Mouse (Mus musculus) layer of hippocampus, postnatal 10 days (tissue): ENCODE data around the gene Lhcgr. TPM values are rescaled to one million over a fixed set of nuclear protein-coding genes. Genes with fewer than 3 reads are reported as not detected.
"Not testable (repeated sequence)": the region's sequence is repeated elsewhere in the genome, so short reads cannot be mapped to it uniquely, and the experiment has no call there.

Source experiments
- DNase-seq, 2 experiments: peaks; one replicate each; pipeline ENCODE4 v3.0.0; 2021; ENCODE audit warnings: low spot score in 2 of 2
- long read RNA-seq: library from polyadenylated mRNA; stranded (forward); transcript quantifications from one replicate; pipeline ENCODE4 v2.0.0, GENCODE M21; 2023
- total RNA-seq, 2 experiments: library from RNA; stranded (reverse); gene quantifications; 2 replicates each; pipeline ENCODE4 v1.2.3; 2021

The Lhcgr gene
- total RNA-seq = under 1 TPM; 0.45 to 0.46 TPM
- long read RNA-seq = 0 reads

DNA sequence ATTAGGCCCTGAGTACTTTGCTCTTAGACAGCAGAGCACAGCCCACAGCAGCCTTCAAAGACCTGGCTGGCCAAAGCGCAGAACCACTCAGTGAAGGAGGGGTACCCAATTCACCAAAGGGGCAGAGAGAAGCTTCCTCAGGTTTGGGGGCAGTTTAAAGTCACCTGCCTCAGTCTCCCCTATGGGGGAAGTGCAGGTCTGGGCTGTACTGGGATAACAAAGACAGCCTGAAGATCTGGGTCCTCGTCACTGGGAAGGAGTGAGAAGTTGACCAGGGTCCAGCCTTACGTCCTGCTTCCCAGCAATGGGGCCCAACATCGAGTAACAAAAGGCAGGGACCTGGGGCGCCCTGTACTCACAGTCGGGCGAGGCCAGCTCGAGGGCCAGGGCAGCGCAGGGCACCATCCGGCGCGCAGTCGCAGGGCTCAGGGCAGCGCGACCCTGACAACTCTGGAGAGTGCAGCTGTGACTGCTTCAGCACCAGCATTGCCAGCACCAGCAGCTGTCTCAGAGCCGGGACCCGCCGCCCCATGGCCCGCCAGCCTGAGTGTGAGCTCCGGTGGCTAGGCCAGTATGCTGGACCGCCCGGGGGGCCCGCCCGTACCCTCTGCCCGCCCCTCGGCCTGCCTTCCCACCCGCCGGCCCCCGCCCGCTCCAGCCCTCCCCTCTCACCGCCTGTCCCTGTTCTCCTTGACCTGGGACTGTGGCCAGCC is at the start of gene Lhcgr:
TSS of gene Lhcgr (minus strand) at position 551 of the 713 bp plus-strand sequence.
- DNase-seq = no peak

DNA sequence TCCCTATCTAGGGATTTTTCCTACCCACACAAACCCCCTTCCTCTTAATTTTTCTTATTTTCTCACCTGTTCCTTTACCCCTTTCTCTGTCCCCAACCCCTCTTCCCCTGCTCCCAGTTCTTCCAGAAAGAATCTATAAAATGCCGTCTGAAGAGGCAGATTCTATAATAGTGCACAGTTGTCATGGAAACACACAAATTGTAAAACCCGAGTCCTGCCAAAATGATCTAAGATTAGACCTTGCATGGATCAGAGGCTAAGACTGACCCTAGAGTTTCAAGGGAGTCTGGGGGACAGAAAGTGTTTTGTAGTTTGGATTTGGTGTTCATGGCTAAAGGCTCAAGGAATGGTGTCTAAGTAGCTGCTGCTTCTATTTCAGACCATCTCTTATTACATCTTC is 25.8 kb upstream of the Lhcgr start:
- DNase-seq = no peak

- DNase-seq = not testable (repeated sequence)
Measured at GRCm38 (mm10) chr17:88812943-88813342, 21.2 kb upstream of the Lhcgr start.

GRCm38 (mm10) chr17:88810807-88811206 is 19.0 kb upstream of the Lhcgr start:
- no peak for DNase-seq

- DNase-seq = no peak
Measured at GRCm38 (mm10) chr17:88806421-88806820, 14.6 kb upstream of the Lhcgr start.

GRCm38 (mm10) chr17:88803441-88803840 is 11.7 kb upstream of the Lhcgr start:
- DNase-seq = no peak

- DNase-seq = no peak
Measured at GRCm38 (mm10) chr17:88790680-88791079, 1.1 kb downstream of the Lhcgr start.

DNA sequence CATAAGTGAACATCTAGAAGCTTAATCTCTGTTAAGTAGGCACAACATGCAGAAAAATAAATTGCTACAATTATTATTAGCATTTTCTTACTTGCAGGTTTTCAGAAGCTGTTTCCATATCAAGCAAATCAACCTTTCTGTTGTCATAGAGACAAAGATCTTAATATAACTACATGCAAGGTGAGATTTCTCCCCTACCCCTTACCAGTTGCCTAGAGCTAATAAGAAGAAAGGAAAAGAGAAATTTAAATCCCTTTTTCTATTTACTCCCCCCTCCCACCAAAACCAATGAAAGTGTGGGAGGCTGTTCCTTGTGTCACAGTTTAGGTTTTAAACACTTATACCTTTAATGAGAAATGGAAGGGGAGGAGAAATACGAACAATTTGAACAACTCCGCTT is 3.4 kb downstream of the Lhcgr start:
- DNase-seq = no peak

GRCm38 (mm10) chr17:88786881-88787280 is 4.9 kb downstream of the Lhcgr start:
- no peak for DNase-seq

GRCm38 (mm10) chr17:88786385-88786784 is 5.4 kb downstream of the Lhcgr start:
- no peak for DNase-seq

- DNase-seq = no peak
Measured at GRCm38 (mm10) chr17:88779148-88779547, 12.6 kb downstream of the Lhcgr start.

- peak; percentile 35 to 53 for DNase-seq
Measured at GRCm38 (mm10) chr17:88774103-88774526, 17.7 kb downstream of the Lhcgr start.

DNA sequence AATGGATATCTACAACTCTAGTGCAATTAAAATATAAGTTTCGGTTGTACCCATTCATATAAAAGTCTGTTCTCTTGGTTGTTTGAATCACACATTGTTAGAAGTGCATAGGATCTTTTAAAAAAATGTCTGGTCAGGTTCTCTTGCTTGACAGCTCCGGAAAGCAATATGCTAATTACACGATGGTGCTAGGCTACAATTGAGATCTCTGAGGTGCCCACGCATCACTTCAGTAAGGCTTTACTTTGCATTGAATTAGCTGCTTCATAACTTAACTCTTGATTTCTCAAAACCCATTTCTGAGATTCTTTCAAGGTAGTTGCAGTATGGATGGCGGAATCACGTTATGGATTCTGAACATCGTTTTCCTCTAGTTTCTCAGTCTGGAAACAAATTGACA is 21.7 kb downstream of the Lhcgr start:
- DNase-seq = no peak

- DNase-seq = no peak
Measured at GRCm38 (mm10) chr17:88769283-88769859, 22.4 kb downstream of the Lhcgr start.

DNA sequence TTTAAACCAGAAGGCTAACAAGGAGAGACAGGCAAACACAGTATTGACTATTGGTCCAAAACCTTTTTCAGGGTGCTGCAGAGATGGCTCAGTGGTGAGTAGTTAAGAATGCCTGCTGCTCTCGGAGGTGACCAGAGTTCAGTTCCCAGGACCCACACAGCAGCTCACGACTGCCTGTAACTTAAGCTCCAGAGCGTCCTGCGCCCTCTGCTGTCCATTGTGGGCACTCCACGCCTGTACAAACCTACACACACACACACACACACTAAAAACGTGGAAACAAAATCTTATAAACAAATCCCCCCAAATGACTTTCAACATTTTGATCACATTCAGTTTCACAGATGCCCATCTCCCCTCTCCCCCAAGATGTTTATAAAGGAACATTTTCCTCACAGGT is 24.9 kb downstream of the Lhcgr start:
- DNase-seq = no peak

DNA sequence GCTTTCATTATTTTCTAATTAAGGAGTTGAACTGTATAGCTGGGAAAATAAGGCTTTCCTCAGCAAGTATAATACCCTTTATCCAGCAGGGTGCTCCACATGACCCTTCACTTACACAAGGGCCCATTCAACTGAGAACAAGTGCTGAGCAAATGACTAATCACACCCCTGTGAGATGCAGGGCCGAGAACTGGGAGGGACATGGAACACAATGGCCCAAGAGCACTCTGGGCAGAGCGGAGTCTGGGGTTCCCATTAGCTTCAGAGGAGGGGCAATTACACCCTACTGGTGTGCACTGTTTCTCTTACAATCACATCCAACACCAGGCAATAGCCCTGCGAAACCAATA is 27.7 kb downstream of the Lhcgr start:
- no peak for DNase-seq

DNA sequence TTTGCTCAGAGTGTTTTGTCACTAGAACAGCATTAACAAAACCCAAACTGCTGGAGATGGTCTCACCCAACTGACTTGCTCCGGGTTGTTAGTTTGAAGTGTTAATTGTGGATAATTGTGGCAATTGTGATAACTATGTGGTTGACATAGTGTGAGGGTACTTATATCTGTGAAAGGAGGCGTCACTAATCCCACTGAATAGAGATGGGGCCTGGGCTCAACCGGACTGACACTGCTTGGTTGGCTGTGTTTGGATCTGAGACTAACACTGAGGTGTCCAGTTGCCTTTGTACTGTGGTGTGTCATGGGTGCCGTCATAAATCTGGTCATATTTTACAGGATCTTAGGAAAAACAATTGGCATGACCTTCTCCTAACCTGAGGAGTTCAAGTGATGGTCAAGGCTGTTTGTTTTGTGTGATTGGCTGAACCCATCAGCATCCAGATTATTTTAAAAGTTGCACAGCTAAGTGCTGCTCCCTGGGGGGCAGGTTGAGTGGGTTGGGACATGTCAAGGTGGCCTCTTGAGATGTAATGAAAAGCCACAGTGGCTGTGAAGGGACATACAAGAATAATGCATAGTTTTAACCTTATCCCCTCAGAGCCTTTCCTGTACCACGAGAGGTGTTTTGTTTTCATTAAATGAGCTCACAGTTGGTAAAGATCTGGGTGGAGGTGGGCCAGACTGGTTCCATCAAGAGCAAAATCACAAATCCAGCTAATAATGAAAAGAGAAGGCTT is 28.2 kb downstream of the Lhcgr start:
- DNase-seq = no peak

GRCm38 (mm10) chr17:88758003-88758437 is 33.8 kb downstream of the Lhcgr start:
- DNase-seq = peak in 1 of 2 experiments; percentile 26

- no peak for DNase-seq
Measured at GRCm38 (mm10) chr17:88755776-88756175, 36.0 kb downstream of the Lhcgr start.

DNA sequence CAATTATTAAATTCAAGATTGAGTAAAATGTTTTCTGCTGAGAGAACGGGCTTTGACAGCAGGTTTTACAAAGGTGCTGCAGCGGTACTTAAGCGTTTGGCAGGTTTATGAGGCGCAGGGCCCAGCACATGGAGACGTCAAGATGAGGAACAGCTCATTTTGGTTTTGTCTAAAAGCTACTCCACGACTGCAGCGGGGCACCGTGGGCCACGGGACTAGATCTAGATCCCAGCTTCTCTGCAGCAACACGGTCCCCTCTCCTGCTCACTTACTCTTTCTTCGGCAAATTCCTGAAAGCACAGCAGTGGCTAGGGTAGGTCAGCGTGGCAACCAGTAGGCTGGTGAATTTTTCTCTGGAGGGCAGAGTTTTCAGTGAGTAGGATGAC is 38.3 kb downstream of the Lhcgr start:
- no peak for DNase-seq

DNA sequence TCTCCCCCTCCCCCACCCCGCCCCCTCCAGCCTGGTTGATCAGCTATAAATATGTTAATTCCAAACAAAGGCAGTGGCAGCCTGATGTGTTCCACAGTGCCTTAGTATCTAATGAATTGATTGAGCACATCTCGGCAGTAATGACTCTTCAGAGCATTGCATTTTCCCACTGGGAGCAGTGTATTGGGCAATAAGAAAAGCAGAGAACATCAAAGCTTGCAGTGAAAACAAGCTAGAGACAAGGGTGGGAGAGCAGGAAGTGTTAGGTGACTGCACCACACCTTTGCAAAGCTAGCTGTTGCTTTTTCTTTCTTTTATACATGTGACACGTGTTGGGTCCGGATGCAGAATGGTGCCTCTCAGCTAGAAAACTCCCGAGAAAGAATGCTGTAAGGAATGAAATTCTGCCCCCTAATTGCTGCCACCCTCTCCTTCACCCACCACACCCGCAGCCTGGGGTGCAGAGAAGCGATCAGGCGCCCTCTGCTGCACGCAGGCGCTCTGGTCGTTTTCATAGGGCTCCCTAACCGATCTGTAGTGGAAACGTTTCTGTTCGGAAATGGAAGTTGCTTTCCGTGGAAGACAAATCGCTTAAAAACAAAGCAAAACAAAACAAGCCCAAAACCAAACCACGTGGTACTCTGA is 38.8 kb downstream of the Lhcgr start:
- DNase-seq = peak; percentile 48 to 67

DNA sequence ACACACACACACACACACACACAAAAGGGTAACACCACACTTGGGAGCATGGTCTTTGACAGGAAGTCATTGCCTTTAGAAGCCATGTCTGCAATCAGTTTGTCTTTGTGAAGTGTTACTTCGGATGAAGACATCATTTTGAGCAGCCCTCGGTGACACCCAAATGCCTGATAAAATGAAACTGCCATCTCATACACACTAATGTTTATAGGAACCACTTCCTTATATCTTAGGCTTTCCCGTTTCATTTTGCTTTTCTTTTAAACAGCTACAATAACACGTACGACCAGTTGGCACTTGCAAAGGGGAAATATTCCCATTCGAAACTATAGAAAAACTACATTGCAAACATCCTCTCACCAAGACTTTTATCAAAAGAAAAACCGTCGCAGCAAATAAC is 42.1 kb downstream of the Lhcgr start:
- no peak for DNase-seq
